Mouse (Mus musculus): ENCODE results near the gene Zfp106.

GRCm38 (mm10) chr2:120565363-120565762 lies 1.7 kb upstream of the Zfp106 start:
- TF ChIP-seq POLR2A (IDR thresholded peaks at IDR 0.05; ENCODE audit: insufficient read depth, low read depth, low read length) (no peak), CTCF (IDR thresholded peaks at IDR 0.05) (no peak), EP300 (IDR thresholded peaks at IDR 0.05; ENCODE audit: insufficient read depth, low read depth, low read length) (no peak)
